Mouse (Mus musculus) cortical plate, adult 2 months (tissue): Measurements from ENCODE around the gene Ltbp3. TPM values are rescaled to one million over a fixed set of nuclear protein-coding genes. Genes with fewer than 3 reads are reported as not detected.

Experiments
- H3K27ac ChIP-seq: fragments of 200-500 bp; 2 replicates; pipeline ENCODE4 v1.5.1; 2012; ENCODE audit warnings: low read length, control low read depth, inconsistent platforms; ENCODE audit not compliant: insufficient read depth
- H3K4me1 ChIP-seq: fragments of 200-500 bp; 2 replicates; pipeline ENCODE4 v1.6.1; 2011; ENCODE audit warnings: low read length; ENCODE audit not compliant: control insufficient read depth, insufficient read depth
- H3K4me3 ChIP-seq: fragments of 200-500 bp; 2 replicates; pipeline ENCODE4 v1.5.1; 2011; ENCODE audit warnings: mild to moderate bottlenecking, low read length, control low read depth; ENCODE audit not compliant: insufficient read depth
- CTCF ChIP-seq: fragments of 200-500 bp; IDR thresholded peaks from 2 replicates; pipeline ENCODE4 v1.5.1; 2011; ENCODE audit warnings: mild to moderate bottlenecking, control low read depth, low read length; ENCODE audit not compliant: insufficient read depth; ENCODE audit errors: extremely low read depth
- POLR2A ChIP-seq: fragments of 200-500 bp; IDR thresholded peaks from 2 replicates; pipeline ENCODE4 v1.6.1; 2011; ENCODE audit warnings: mild to moderate bottlenecking, low read length, control low read depth; ENCODE audit not compliant: insufficient read depth; ENCODE audit errors: extremely low read depth
- polyA plus RNA-seq: library from polyadenylated mRNA; depleted of rRNA; stranded (reverse); fragments of >200 nt; gene quantifications from 2 replicates; pipeline ENCODE4 v1.2.3, GENCODE M21; 2012

Ltbp3 gene
- polyA plus RNA-seq, 1 experiment = 54.9 TPM

DNA sequence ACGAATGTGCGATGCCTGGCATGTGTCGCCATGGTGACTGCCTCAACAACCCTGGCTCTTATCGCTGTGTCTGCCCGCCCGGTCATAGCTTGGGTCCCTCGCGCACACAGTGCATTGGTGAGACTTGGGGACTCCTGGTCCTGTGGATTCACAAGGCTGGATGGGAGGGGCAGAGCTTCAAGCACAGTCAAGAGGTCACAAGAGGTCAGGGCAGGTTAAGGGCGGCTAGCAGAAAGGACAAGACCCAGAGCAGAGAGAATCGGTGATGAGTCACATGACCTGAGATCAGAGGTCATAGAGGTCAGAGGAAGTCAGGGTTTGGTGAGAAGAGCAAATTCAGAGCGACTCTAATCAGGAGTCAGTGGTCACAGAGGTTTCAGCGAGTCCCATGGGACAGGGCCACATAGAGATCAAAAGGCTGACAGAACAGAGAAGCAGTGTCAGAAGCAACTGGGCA, 6.2 kb downstream of the Ltbp3 start:
- TF ChIP-seq POLR2A (no peak), CTCF (no peak)
- Histone ChIP-seq H3K27ac (no peak overlapping the region), H3K4me1 (no peaks in the 10 kb centered on the region), H3K4me3 (no peak overlapping the region)

DNA sequence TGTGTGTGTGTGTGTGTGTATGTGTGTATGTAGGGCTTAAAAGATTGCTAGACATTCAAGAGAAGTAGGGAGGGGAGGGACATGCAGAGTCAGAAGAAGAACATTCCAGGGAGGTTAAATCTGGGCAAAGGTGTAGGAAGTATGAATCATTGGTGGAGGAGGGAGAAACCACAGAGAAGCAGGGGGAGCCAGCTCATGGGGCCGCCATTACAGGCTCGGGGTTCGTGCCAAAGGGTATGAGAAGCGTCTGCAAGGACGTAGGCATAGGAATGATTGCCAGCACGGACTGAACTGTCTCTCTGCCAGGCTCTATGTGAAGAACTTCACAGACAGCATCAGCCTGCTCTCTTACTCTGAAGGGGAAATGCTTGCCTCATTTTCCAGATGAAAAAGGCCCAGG, 8.8 kb downstream of the Ltbp3 start:
- H3K4me3 ChIP-seq = no peak overlapping the region
- TF ChIP-seq CTCF (no peak), POLR2A (no peak)
- no peak overlapping the region for H3K27ac ChIP-seq
- no peaks in the 10 kb centered on the region for H3K4me1 ChIP-seq

DNA sequence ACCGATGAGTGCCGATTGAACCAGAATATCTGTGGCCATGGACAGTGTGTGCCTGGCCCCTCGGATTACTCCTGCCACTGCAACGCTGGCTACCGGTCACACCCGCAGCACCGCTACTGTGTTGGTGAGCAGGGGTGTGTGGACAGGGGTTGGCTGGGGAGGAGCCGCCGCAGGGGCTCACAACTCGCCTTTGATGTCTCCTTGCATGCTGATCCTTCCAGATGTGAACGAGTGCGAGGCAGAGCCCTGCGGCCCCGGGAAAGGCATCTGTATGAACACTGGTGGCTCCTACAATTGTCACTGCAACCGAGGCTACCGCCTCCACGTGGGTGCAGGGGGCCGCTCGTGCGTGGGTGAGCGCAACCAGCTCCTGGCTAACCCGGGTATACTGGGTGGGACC, 10.2 kb downstream of the Ltbp3 start:
- no peak overlapping the region for H3K27ac ChIP-seq
- H3K4me3 ChIP-seq = no peak overlapping the region
- no peaks in the 10 kb centered on the region for H3K4me1 ChIP-seq
- TF ChIP-seq CTCF = no peak
- TF ChIP-seq POLR2A = no peak

GRCm38 (mm10) chr19:5751742-5752141, 11.0 kb downstream of the Ltbp3 start:
- H3K27ac ChIP-seq = no peak overlapping the region
- TF ChIP-seq CTCF (no peak), POLR2A (no peak)
- H3K4me1 ChIP-seq = no peaks in the 10 kb centered on the region

DNA sequence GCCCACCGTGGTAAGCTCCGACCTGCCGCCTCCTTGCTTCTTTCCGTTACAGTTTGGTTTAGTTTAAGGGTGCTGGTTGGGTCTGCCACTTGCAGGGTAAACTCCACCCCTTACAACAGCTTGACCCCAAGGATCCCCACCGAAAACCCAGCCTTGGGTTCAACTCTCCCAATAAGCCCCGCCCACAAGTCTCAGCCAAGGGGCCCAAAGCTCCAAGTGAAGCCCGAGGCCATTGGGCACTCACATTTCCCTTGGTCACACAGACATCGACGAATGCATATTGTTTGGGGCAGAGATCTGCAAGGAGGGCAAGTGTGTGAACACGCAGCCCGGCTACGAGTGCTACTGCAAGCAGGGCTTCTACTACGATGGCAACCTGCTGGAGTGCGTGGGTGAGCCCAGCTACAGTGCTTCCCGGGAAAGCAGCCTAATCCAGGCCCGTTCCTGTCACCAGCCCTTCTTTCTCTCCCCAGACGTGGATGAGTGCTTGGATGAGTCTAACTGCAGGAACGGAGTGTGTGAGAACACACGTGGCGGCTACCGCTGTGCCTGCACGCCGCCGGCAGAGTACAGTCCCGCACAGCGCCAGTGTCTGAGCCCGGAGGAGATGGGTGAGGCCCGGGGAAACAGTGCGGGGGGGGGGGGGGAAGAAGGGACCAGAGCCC, 15.7 kb downstream of the Ltbp3 start:
- no peak overlapping the region for H3K27ac ChIP-seq
- H3K4me3 ChIP-seq = no peak overlapping the region
- TF ChIP-seq CTCF (no peak), POLR2A (no peak)
- no peaks in the 10 kb centered on the region for H3K4me1 ChIP-seq

More at GRCm38 (mm10) chr19:5751742-5752141, 11.0 kb downstream of the Ltbp3 start:
- no peak overlapping the region for H3K4me3 ChIP-seq

GRCm38 (mm10) chr19:5756991-5757636, 16.4 kb downstream of the Ltbp3 start:
- no peak for TF ChIP-seq POLR2A
- Histone ChIP-seq H3K27ac (no peak overlapping the region), H3K4me3 (no peak overlapping the region), H3K4me1 (no peaks in the 10 kb centered on the region)

- no peaks in the 10 kb centered on the region for H3K4me1 ChIP-seq
- no peak overlapping the region for H3K27ac ChIP-seq
Measured at GRCm38 (mm10) chr19:5758878-5759403, 18.2 kb downstream of the Ltbp3 start.

GRCm38 (mm10) chr19:5763163-5763562, 22.5 kb downstream of the Ltbp3 start:
- no peak overlapping the region for H3K4me3 ChIP-seq
- H3K4me1 ChIP-seq = no peaks in the 10 kb centered on the region
- no peak for TF ChIP-seq POLR2A
- no peak for TF ChIP-seq CTCF
- H3K27ac ChIP-seq = no peak overlapping the region

More at GRCm38 (mm10) chr19:5758878-5759403, 18.2 kb downstream of the Ltbp3 start:
- H3K4me3 ChIP-seq = no peak overlapping the region
- TF ChIP-seq POLR2A (no peak), CTCF (no peak)

DNA sequence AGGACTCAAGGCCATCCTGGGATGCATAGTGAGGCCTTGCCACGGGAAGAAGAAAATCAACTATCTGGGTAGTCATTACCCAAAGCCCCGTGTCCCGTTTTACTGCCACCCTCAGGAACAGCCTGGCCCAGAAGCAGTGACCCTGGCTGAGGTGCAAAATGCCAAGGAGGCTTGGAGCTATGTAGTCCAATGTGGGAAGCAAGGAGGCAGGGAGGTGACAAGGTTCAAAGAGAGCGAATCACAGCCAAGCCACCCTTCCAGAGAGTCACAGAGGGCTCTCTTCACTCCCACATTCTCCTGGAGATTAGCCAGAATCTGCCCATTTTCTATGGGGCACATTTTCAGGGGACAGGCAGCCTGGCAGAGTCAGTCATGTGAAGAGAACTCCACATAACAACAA, 26.6 kb downstream of the Ltbp3 start:
- no peak for TF ChIP-seq POLR2A
- TF ChIP-seq CTCF = no peak
- H3K4me3 ChIP-seq = no peak overlapping the region
- peaks cover 3% of the 10 kb centered on the region for H3K4me1 ChIP-seq

DNA sequence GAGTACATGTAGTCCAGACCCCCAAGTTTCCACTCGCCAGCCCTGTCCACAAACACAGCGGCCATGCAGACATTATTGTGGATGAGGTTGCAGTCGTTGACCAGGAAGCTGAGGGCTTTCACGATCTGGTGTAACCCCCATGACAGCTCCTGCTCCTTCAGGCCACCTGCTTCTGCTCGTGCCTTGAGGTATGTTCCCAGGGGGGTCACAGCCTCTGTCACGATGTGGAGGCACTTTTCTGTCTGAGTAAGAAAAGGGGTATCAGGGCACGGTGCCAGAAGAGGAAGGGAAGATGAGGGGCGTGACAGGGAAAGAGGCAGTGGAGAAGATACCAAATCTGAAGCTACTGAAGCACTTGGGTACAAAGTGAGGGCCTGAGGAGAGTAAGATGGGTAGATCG, 29.6 kb downstream of the Ltbp3 start:
- Histone ChIP-seq H3K27ac (no peak overlapping the region), H3K4me1 (peaks cover 3% of the 10 kb centered on the region), H3K4me3 (peak overlapping the region; percentile 58)
- no peak for TF ChIP-seq POLR2A
- no peak for TF ChIP-seq CTCF

More for the DNA sequence above, 26.6 kb downstream of the Ltbp3 start:
- H3K27ac ChIP-seq = no peak overlapping the region
